Mouse (Mus musculus): Measurements from ENCODE around the gene Trib2. TPM values are rescaled to one million over a fixed set of nuclear protein-coding genes. Genes with fewer than 3 reads are reported as not detected.

Gene Trib2
- polyA plus RNA-seq, 1 experiment from 2014 or later, result 2.3 TPM

DNA sequence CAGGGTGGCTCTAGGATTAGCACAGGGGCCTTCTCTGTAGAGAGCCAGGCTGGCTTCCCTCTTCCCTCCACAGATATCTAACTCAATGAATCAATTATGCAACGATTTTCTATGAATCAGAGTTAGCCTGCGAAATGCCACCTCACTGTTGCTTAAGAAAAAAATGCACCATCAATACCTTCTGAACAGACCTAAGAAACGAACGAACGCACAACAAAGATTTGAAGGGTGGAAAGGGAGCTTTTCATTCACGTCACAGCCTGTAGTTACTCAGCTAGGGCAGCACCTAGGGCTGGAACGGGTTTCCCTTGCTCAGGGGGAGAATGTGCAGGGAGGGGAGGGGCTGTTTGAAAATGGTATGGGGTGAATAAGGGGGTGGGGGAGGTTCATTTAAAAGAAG lies 5.8 kb downstream of the Trib2 start:
- Histone ChIP-seq H3K4me1 (ENCODE audit: control insufficient read depth, low read depth, low read length) (no peaks in the 10 kb centered on the region), H3K36me3 (ENCODE audit: control insufficient read depth, insufficient read depth) (no peaks in the 10 kb centered on the region), H3K27ac (ENCODE audit: low read length) (no peak overlapping the region), H3K9me3 (replicated peaks; ENCODE audit: control insufficient read depth, low read length) (no peaks in the 10 kb centered on the region), H3K4me3 (ENCODE audit: low read depth, low read length) (no peak overlapping the region), H3K4me2 (ENCODE audit: low read depth, low read length) (no peak overlapping the region), H3K27me3 (ENCODE audit: control insufficient read depth, insufficient read depth, low read depth, low read length) (peaks cover 20% of the 10 kb centered on the region), H3K9ac (ENCODE audit: low read depth, low read length) (no peak overlapping the region)
- no peak for ATAC-seq (ENCODE audit: low read depth)
- 69% methylated on average over 7 of the region's 7 CpGs for WGBS (ENCODE audit: insufficient replicate concordance)

DNA sequence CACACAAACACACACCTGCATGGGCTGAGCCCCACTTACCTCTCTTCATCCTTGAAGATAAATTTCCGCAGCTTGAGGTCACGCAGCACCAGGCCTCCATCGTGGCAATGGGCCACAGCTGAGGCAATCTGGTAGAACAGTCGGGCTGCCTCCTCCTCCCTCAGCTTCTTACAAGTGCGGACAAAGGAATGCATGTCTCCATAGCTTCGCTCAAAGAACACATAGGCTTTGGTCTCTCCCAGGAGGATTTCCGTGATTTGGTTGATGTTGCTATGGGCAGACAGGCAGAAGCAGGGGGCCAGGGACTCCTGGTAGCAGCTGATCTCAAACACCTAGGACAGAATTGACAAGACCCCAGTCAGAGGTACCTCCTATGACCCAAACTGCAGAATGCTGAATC lies 7.1 kb downstream of the Trib2 start:
- WGBS (ENCODE audit: insufficient replicate concordance), result 70% methylated on average over 7 of the region's 7 CpGs
- Histone ChIP-seq H3K9ac (ENCODE audit: low read depth, low read length) (no peak overlapping the region), H3K27me3 (ENCODE audit: control insufficient read depth, insufficient read depth, low read depth, low read length) (peaks cover 8% of the 10 kb centered on the region), H3K36me3 (ENCODE audit: control insufficient read depth, insufficient read depth) (no peaks in the 10 kb centered on the region), H3K4me3 (ENCODE audit: low read depth, low read length) (no peak overlapping the region), H3K4me1 (ENCODE audit: control insufficient read depth, low read depth, low read length) (no peaks in the 10 kb centered on the region), H3K27ac (ENCODE audit: low read length) (no peak overlapping the region), H3K4me2 (ENCODE audit: low read depth, low read length) (no peak overlapping the region), H3K9me3 (replicated peaks; ENCODE audit: control insufficient read depth, low read length) (no peaks in the 10 kb centered on the region)
- no peak for ATAC-seq (ENCODE audit: low read depth)

- WGBS (ENCODE audit: insufficient replicate concordance), result 87% methylated on average over 4 of the region's 4 CpGs
- ATAC-seq (ENCODE audit: low read depth), result no peak
Observed at GRCm38 (mm10) chr12:15809249-15809648, 7.5 kb downstream of the Trib2 start.

DNA sequence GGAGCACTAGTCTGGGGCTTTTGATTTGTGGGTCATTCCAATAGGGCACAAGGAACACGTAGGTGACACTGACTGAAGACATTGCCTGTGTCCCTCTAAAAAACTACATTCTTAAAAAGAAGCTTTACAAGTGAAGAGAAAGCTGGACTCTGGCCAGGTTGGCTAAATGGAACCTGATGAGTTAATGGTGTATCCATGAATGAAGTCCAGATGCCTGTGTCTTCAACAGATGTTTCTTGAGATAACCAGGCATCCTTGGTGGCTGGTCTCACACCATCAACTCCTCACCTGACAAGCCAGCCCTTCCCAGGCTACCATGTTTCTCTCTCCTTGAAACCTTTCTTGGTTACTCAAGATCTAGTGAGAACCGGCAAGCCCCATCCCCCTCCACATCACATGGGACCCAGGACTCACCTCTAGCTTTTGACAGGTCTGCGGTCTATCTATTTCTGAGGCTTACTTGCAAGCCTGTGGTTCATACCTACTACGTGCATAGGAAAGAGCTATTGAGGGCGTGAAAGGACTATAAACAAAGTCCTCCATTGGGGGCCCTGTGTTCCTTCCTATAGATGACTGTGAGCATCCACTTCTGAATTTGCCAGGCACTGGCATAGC lies 8.4 kb downstream of the Trib2 start:
- no peaks in the 10 kb centered on the region for H3K36me3 ChIP-seq (ENCODE audit: control insufficient read depth, insufficient read depth)
- H3K27me3 ChIP-seq (ENCODE audit: control insufficient read depth, insufficient read depth, low read depth, low read length), result no peaks in the 10 kb centered on the region
- H3K9me3 ChIP-seq (replicated peaks; ENCODE audit: control insufficient read depth, low read length), result no peaks in the 10 kb centered on the region
- no peak overlapping the region for H3K4me3 ChIP-seq (ENCODE audit: low read depth, low read length)
- H3K9ac ChIP-seq (ENCODE audit: low read depth, low read length), result no peak overlapping the region
- H3K4me1 ChIP-seq (ENCODE audit: control insufficient read depth, low read depth, low read length), result no peaks in the 10 kb centered on the region
- no peak overlapping the region for H3K4me2 ChIP-seq (ENCODE audit: low read depth, low read length)
- ATAC-seq (ENCODE audit: low read depth), result no peak
- 70% methylated on average over 5 of the region's 5 CpGs for WGBS (ENCODE audit: insufficient replicate concordance)
- H3K27ac ChIP-seq (ENCODE audit: low read length), result no peak overlapping the region

More at GRCm38 (mm10) chr12:15809249-15809648, 7.5 kb downstream of the Trib2 start:
- no peak overlapping the region for H3K4me2 ChIP-seq (ENCODE audit: low read depth, low read length)
- H3K4me3 ChIP-seq (ENCODE audit: low read depth, low read length), result no peak overlapping the region
- no peak overlapping the region for H3K9ac ChIP-seq (ENCODE audit: low read depth, low read length)
- no peaks in the 10 kb centered on the region for H3K4me1 ChIP-seq (ENCODE audit: control insufficient read depth, low read depth, low read length)
- H3K9me3 ChIP-seq (replicated peaks; ENCODE audit: control insufficient read depth, low read length), result no peaks in the 10 kb centered on the region
- H3K27ac ChIP-seq (ENCODE audit: low read length), result no peak overlapping the region
- peaks cover 4% of the 10 kb centered on the region for H3K27me3 ChIP-seq (ENCODE audit: control insufficient read depth, insufficient read depth, low read depth, low read length)
- no peaks in the 10 kb centered on the region for H3K36me3 ChIP-seq (ENCODE audit: control insufficient read depth, insufficient read depth)

DNA sequence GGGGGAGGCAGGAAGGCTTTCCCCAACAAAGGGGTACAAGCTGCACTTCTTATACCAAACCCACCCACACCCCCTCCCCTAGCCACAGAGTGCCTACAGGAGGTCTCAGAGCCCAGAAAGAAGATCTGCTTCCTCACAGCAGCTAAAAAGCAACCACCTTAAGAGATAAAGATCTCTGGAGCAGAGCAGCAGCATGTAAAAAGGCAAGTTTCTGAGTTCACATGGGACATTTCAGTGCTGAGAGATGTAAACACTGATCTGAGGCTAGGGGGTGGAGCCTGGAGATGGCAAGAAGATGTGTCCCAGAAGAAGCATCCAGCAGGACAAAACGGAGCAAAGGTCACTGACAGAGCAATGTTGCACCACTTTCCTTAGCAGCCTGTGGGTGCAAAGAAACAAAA lies 11.8 kb downstream of the Trib2 start:
- H3K36me3 ChIP-seq (ENCODE audit: control insufficient read depth, insufficient read depth), result no peaks in the 10 kb centered on the region
- H3K27me3 ChIP-seq (ENCODE audit: control insufficient read depth, insufficient read depth, low read depth, low read length), result no peaks in the 10 kb centered on the region
- ATAC-seq (ENCODE audit: low read depth), result no peak
- no peak overlapping the region for H3K9ac ChIP-seq (ENCODE audit: low read depth, low read length)
- no peak overlapping the region for H3K27ac ChIP-seq (ENCODE audit: low read length)
- 28% methylated on average over 1 of the region's 1 CpGs for WGBS (ENCODE audit: insufficient replicate concordance)
- H3K4me3 ChIP-seq (ENCODE audit: low read depth, low read length), result no peak overlapping the region
- no peak overlapping the region for H3K4me2 ChIP-seq (ENCODE audit: low read depth, low read length)
- no peaks in the 10 kb centered on the region for H3K9me3 ChIP-seq (replicated peaks; ENCODE audit: control insufficient read depth, low read length)
- no peaks in the 10 kb centered on the region for H3K4me1 ChIP-seq (ENCODE audit: control insufficient read depth, low read depth, low read length)

- no peaks in the 10 kb centered on the region for H3K9me3 ChIP-seq (replicated peaks; ENCODE audit: control insufficient read depth, low read length)
- no peak overlapping the region for H3K4me3 ChIP-seq (ENCODE audit: low read depth, low read length)
- H3K9ac ChIP-seq (ENCODE audit: low read depth, low read length), result no peak overlapping the region
- no peak overlapping the region for H3K4me2 ChIP-seq (ENCODE audit: low read depth, low read length)
- H3K27ac ChIP-seq (ENCODE audit: low read length), result no peak overlapping the region
- no peak for ATAC-seq (ENCODE audit: low read depth)
- WGBS (ENCODE audit: insufficient replicate concordance), result 65% methylated on average over 5 of the region's 5 CpGs
- no peaks in the 10 kb centered on the region for H3K4me1 ChIP-seq (ENCODE audit: control insufficient read depth, low read depth, low read length)
- no peaks in the 10 kb centered on the region for H3K27me3 ChIP-seq (ENCODE audit: control insufficient read depth, insufficient read depth, low read depth, low read length)
- no peaks in the 10 kb centered on the region for H3K36me3 ChIP-seq (ENCODE audit: control insufficient read depth, insufficient read depth)
Observed at GRCm38 (mm10) chr12:15803936-15804438, 12.7 kb downstream of the Trib2 start.

DNA sequence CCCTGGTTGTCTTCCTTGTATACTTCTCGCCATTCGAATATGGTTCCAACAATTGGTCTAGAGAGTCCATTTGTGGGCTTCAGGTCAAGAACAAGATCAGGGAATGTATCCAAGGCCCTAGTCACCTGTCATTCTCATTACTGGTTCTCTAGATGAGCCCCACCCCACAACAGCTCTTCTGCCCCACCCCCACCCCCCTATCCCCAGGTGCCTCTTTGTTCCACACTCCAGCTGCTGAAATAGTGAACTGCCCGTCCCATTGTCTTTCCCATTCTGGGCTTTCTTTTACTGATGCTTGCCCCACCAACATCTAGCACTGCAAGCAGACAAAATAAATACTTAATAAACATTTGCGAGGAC lies 15.2 kb downstream of the Trib2 start:
- H3K27ac ChIP-seq (ENCODE audit: low read length), result no peak overlapping the region
- H3K9me3 ChIP-seq (replicated peaks; ENCODE audit: control insufficient read depth, low read length), result no peaks in the 10 kb centered on the region
- no peak overlapping the region for H3K4me2 ChIP-seq (ENCODE audit: low read depth, low read length)
- no peaks in the 10 kb centered on the region for H3K27me3 ChIP-seq (ENCODE audit: control insufficient read depth, insufficient read depth, low read depth, low read length)
- no peaks in the 10 kb centered on the region for H3K36me3 ChIP-seq (ENCODE audit: control insufficient read depth, insufficient read depth)
- no peaks in the 10 kb centered on the region for H3K4me1 ChIP-seq (ENCODE audit: control insufficient read depth, low read depth, low read length)
- no peak overlapping the region for H3K9ac ChIP-seq (ENCODE audit: low read depth, low read length)
- no peak overlapping the region for H3K4me3 ChIP-seq (ENCODE audit: low read depth, low read length)
- no peak for ATAC-seq (ENCODE audit: low read depth)
- WGBS (ENCODE audit: insufficient replicate concordance), result 75% methylated on average over 4 of the region's 4 CpGs

- Histone ChIP-seq H3K9ac (ENCODE audit: low read depth, low read length) (no peak overlapping the region), H3K9me3 (replicated peaks; ENCODE audit: control insufficient read depth, low read length) (no peaks in the 10 kb centered on the region), H3K27me3 (ENCODE audit: control insufficient read depth, insufficient read depth, low read depth, low read length) (no peaks in the 10 kb centered on the region), H3K4me3 (ENCODE audit: low read depth, low read length) (no peak overlapping the region), H3K4me1 (ENCODE audit: control insufficient read depth, low read depth, low read length) (no peaks in the 10 kb centered on the region), H3K27ac (ENCODE audit: low read length) (no peak overlapping the region), H3K36me3 (ENCODE audit: control insufficient read depth, insufficient read depth) (no peaks in the 10 kb centered on the region), H3K4me2 (ENCODE audit: low read depth, low read length) (no peak overlapping the region)
- WGBS (ENCODE audit: insufficient replicate concordance), result 55% methylated on average over 9 of the region's 9 CpGs
- no peak for ATAC-seq (ENCODE audit: low read depth)
Observed at GRCm38 (mm10) chr12:15800914-15801570, 15.7 kb downstream of the Trib2 start.

DNA sequence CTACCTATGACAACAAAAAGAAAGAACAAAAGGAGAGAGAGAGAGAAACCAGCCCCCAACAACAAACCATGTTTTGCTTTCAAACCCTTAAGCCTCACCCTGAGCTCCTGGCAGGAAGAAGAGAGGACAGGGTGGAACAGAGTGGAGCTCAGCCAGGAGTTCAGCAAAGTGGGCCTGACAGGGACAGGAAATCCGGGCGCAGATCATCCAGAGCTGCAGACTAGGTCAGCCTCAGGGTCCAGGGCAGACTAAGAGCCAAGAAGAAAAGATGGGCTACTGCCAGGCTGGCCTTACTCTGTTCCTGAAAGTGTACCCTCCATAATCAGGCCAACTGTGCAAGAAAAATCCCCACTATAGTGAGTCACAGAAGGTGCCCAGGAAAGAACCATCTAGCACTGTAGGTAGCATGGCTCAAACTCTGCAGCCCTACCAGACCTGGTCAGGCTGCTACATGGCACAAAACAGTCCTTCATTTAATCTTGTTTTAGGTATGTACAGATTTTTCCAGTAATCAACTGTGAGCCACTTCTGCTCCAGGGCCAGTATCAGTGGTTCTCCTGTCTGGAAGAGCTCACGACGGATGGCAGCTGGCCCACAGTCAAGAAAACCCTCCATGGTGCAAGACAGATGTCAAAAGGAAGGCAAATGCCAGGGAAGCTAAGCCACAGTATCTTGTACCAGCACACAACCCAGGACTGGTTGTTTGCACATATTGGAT lies 16.4 kb downstream of the Trib2 start:
- no peak overlapping the region for H3K27ac ChIP-seq (ENCODE audit: low read length)
- H3K27me3 ChIP-seq (ENCODE audit: control insufficient read depth, insufficient read depth, low read depth, low read length), result no peaks in the 10 kb centered on the region
- H3K9me3 ChIP-seq (replicated peaks; ENCODE audit: control insufficient read depth, low read length), result no peaks in the 10 kb centered on the region
- no peaks in the 10 kb centered on the region for H3K36me3 ChIP-seq (ENCODE audit: control insufficient read depth, insufficient read depth)
- WGBS (ENCODE audit: insufficient replicate concordance), result 62% methylated on average over 4 of the region's 4 CpGs
- no peaks in the 10 kb centered on the region for H3K4me1 ChIP-seq (ENCODE audit: control insufficient read depth, low read depth, low read length)
- no peak overlapping the region for H3K4me3 ChIP-seq (ENCODE audit: low read depth, low read length)
- no peak overlapping the region for H3K4me2 ChIP-seq (ENCODE audit: low read depth, low read length)
- H3K9ac ChIP-seq (ENCODE audit: low read depth, low read length), result no peak overlapping the region
- no peak for ATAC-seq (ENCODE audit: low read depth)
